Mouse (Mus musculus) limb, embryonic 10.5 days (tissue): ENCODE measurements around the gene Treml1. TPM values are rescaled to one million over a fixed set of nuclear protein-coding genes. Genes with fewer than 3 reads are reported as not detected.
A peak's percentile ranks its signal among the peaks of the same experiment; 100 is the strongest.
"Not testable (repeated sequence)": the region's sequence is repeated elsewhere in the genome, so short reads cannot be mapped to it uniquely, and the experiment has no call there.

Experiments
- DNase-seq: peaks from one replicate; pipeline ENCODE4 v3.0.0-alpha.2; 2017; ENCODE audit warnings: low spot score
- H3K27ac ChIP-seq: fragments of 300-500 bp; sonication (generic); 2 replicates; pipeline ENCODE4 v1.5.1; 2016; ENCODE audit warnings: mild to moderate bottlenecking
- H3K27me3 ChIP-seq: fragments of 300-500 bp; sonication (generic); 2 replicates; pipeline ENCODE4 v1.6.1; 2016; ENCODE audit warnings: low read depth, mild to moderate bottlenecking; ENCODE audit not compliant: poor library complexity, severe bottlenecking
- H3K36me3 ChIP-seq: fragments of 300-500 bp; sonication (generic); 2 replicates; pipeline ENCODE4 v1.6.1; 2016; ENCODE audit warnings: mild to moderate bottlenecking, moderate library complexity
- H3K4me1 ChIP-seq: fragments of 300-500 bp; sonication (generic); 2 replicates; pipeline ENCODE4 v1.6.1; 2016
- H3K4me3 ChIP-seq: fragments of 300-500 bp; sonication (generic); 2 replicates; pipeline ENCODE4 v1.5.1; 2016; ENCODE audit warnings: mild to moderate bottlenecking, moderate library complexity
- H3K9me3 ChIP-seq: fragments of 300-500 bp; sonication (generic); replicated peaks from 2 replicates; pipeline ENCODE4 v1.6.1; 2016; ENCODE audit warnings: mild to moderate bottlenecking
- WGBS: fragments of 180-500 bp; shearing (Covaris S2); methylation state at CpG from one replicate; pipeline ENCODE4 v1.1.7; 2016; 5-methylcytosine and 5-hydroxymethylcytosine counted together
- polyA plus RNA-seq: library from polyadenylated mRNA; unstranded; fragments of >200 nt; fragmentation: Nextera tagmentation; extraction: Ambion mirVana; gene quantifications from 2 replicates; pipeline ENCODE4 v1.2.1, GENCODE M21; 2016

Gene Treml1
- polyA plus RNA-seq, 1 experiment from 2014 or later: 1.8 TPM

DNA sequence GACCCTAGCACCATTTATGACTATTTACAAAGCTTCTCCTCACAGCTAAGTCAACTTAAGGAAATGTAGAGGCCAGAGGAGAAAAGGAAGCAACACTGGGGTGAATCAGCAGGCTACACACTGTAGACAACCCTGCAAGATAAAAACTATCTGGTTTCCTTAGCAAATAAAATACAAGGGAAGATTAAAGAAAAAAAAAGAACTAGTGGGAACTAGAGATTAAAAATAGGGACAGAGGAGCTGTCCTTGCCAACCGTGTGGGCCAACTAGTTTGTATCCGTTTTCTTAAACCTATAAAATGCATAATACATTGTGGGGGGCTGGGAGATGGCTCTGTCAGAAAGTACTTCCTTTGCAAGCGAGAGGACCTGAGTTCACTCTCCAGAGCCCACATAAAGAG, 17.8 kb upstream of the Treml1 start:
- no peak overlapping the region for H3K27ac ChIP-seq
- DNase-seq: no peak
- WGBS: 83% methylated on average over 3 of the region's 3 CpGs
- no peaks in the 10 kb centered on the region for H3K4me1 ChIP-seq
- H3K36me3 ChIP-seq: no peaks in the 10 kb centered on the region
- no peak overlapping the region for H3K4me3 ChIP-seq
- no peaks in the 10 kb centered on the region for H3K27me3 ChIP-seq
- no peaks in the 10 kb centered on the region for H3K9me3 ChIP-seq

DNA sequence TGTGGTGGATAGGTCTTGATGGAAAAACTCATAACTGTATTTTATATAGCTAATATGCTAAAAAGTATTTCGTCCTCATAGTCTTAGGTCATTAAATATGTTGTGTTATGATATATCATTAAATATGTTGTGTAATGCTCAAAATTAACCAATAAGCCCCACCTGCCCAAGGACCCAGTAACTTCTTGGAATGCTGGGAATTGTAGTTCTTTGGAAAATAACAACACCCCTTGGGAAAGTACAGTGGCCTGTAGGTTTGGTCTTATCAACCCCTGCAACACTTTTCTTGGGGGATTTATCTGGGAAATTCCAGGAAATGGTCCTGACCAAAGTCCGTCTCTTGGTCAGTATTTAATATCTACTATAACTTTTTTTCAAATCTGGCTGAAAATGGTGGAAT, 16.7 kb upstream of the Treml1 start:
- no peak for DNase-seq
- Histone ChIP-seq H3K9me3 (no peaks in the 10 kb centered on the region), H3K4me1 (no peaks in the 10 kb centered on the region), H3K27me3 (no peaks in the 10 kb centered on the region), H3K36me3 (no peaks in the 10 kb centered on the region), H3K27ac (no peak overlapping the region), H3K4me3 (no peak overlapping the region)
- WGBS: 86% methylated on average over 2 of the region's 2 CpGs

DNA sequence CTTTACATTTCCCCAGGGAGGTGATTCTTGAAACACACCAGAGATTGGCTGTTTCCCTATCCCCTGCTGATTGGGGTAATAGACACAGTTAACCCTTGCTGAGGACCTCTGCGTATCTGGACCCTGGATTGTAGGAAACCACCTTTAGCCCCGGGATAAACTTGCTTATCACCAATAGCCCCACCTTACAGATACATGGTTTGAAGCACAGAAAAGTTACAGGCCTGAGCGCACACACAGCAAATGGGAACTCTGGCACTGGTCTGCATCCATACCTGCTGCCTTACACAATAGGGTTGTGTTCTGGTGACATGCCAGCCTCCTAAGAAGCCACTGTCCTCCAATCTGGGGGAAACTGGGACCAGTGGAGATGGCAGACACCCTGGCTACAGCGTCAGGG, 13.9 kb upstream of the Treml1 start:
- Histone ChIP-seq H3K4me3 (no peak overlapping the region), H3K36me3 (no peaks in the 10 kb centered on the region), H3K4me1 (0 out of 2 replicates have a peak, but pooled peaks cover 1% of the 10 kb centered on the region), H3K27me3 (no peaks in the 10 kb centered on the region), H3K9me3 (no peaks in the 10 kb centered on the region), H3K27ac (no peak overlapping the region)
- 85% methylated on average over 4 of the region's 4 CpGs for WGBS
- DNase-seq: no peak

DNA sequence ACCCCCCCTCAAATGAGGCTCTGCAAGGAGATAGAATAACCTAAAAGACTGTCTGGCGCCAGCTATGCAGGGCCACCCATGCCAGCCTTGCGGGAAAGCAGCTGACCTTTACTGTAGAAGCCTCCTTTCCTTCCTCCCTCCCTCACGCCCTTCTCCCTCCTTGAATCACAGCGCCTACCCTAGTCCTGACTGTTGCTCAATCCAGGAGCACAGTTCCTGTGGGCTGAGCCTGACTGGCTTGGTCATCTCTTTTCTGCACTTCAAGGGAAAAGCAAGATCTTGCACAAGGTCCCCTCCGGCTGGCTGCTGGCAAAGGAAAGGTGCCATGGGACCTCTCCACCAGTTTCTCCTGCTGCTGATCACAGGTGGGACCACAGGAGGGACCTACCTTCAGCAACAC, 13.5 kb upstream of the Treml1 start, which contains the start of gene Trem2:
Gene Trem2, plus strand, starts transcription at position 171 of the 400 bp plus-strand sequence.
- DNase-seq: no peak
- H3K27ac ChIP-seq: 0 out of 2 replicates have a peak within 1 kb of the TSS, but pooled peaks have one; percentile 17
- H3K4me1 ChIP-seq: 0 out of 2 replicates have a peak, but pooled peaks cover 2% of the 10 kb centered on the region
- H3K9me3 ChIP-seq: no peaks in the 10 kb centered on the region
- H3K36me3 ChIP-seq: no peaks in the 10 kb centered on the region
- no peaks in the 10 kb centered on the region for H3K27me3 ChIP-seq
- 76% methylated on average over 5 of the region's 5 CpGs for WGBS
- H3K4me3 ChIP-seq: no peak within 1 kb of the TSS

DNA sequence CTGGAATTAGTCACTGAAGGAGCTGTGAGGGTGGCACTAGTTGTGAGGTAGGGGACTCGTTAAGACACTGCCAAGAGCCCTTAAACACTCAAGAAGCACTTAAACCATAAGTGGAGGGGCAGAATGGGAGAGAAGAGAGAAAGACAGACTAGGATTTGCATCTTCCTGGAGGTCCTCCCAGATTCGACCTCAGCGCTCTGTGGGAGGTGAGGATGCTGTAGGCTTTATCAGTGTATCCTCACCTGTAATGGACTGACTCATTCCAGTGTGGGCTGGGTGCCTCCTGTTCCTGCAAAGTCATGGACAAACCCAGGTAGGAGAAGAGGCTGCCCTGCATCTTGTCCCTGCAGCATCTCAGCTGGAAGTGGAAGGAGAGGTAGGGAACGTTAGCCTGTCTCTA, 12.9 kb upstream of the Treml1 start:
- H3K36me3 ChIP-seq: no peaks in the 10 kb centered on the region
- no peak overlapping the region for H3K4me3 ChIP-seq
- DNase-seq: no peak
- 72% methylated on average over 4 of the region's 4 CpGs for WGBS
- 0 out of 2 replicates have a peak, but pooled peaks cover 2% of the 10 kb centered on the region for H3K4me1 ChIP-seq
- no peaks in the 10 kb centered on the region for H3K27me3 ChIP-seq
- H3K27ac ChIP-seq: 0 out of 2 replicates have a peak overlapping the region, but pooled peaks have one; percentile 17
- H3K9me3 ChIP-seq: no peaks in the 10 kb centered on the region

DNA sequence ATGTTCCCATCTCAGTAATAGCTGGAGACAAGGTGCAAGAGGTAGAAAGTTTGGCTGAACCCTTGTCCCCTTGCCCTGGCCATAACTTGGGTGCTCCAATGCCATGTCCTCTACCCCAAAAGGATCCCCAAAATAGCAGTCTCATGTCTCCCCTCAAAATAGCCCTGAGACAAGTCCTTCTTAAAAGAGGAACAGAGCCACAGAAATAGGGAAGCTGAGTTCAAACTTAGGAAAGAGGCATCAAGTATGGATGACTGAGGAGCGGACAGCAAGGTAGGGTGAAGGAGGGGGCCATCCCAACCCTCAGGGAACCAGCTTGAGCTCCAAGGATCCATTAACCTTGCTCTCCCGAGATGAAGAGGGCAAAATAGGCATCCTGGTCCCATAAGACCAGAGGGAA, 12.4 kb upstream of the Treml1 start:
- H3K4me3 ChIP-seq: no peak overlapping the region
- H3K27ac ChIP-seq: no peak overlapping the region
- no peaks in the 10 kb centered on the region for H3K27me3 ChIP-seq
- H3K36me3 ChIP-seq: no peaks in the 10 kb centered on the region
- H3K9me3 ChIP-seq: no peaks in the 10 kb centered on the region
- H3K4me1 ChIP-seq: 0 out of 2 replicates have a peak, but pooled peaks cover 2% of the 10 kb centered on the region
- WGBS: 80% methylated on average over 2 of the region's 2 CpGs
- DNase-seq: no peak

DNA sequence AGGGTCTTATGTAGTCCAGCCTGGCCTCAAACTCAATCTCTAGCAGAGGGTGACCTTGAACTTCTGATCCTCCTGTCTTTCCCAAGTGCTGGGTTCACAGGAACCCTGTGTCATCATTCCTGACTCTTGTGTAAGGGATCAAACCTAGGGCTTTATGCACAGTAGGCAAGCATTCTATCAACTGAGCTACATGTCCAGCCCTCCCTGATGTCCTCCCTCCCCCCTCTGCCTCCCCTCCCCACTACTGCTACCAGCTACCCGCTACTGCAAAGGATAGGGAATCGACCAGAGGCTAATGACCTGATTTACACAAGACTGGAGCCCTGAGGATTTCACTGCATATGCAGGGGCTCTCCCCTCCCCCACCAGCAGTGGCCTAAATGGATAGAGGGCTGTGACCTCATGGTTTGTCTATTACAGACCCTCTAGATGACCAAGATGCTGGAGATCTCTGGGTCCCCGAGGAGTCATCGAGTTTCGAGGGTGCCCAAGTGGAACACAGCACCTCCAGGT, 9.0 kb upstream of the Treml1 start:
- Histone ChIP-seq H3K4me1 (0 out of 2 replicates have a peak, but pooled peaks cover 2% of the 10 kb centered on the region), H3K27ac (no peak overlapping the region), H3K36me3 (no peaks in the 10 kb centered on the region), H3K4me3 (no peak overlapping the region), H3K27me3 (no peaks in the 10 kb centered on the region), H3K9me3 (no peaks in the 10 kb centered on the region)
- no peak for DNase-seq
- WGBS: 85% methylated on average over 5 of the region's 5 CpGs

DNA sequence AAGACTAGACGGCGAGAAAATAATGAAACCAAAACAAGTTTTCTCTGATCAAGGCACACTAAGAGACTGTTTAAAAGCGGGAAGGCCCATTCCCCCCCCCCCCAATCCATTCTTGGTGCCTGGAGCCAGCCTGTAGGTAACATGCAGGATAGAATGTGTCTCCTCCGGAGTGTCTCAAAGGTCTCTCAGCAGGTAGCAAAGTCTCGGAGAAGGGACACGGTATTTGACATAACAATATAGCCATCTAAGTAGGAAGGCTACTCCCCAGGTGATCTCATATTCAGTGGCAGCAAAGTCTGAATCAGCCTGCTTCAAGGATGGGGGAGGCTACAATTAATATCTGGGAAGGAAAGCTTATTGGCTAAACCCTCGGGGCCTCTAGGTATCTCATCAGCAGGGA, 6.7 kb upstream of the Treml1 start:
- H3K36me3 ChIP-seq, H3K27ac ChIP-seq, H3K4me3 ChIP-seq, H3K9me3 ChIP-seq, H3K27me3 ChIP-seq, H3K4me1 ChIP-seq, DNase-seq: not testable (repeated sequence)
- WGBS: 87% methylated on average over 7 of the region's 7 CpGs

DNA sequence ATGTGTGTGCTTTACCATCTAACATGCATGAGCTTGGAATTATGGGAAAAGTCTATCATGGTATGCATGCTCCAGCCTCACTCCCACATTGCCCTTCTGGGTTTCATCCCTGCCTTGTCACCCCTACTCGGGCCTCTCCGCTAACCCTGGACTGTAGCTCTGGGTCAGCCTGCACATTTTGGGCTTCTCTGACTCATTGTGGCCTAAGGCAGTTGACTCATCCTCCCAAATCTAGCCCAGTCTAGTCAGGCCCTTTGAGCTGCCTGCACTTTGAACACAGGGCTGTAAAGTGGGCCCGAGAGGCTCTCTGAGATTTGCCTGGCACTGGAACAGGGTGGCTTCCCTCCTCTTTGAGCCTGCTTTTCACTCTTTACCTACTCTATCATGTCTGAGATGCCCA, 3.9 kb upstream of the Treml1 start:
- H3K4me1 ChIP-seq: 0 out of 2 replicates have a peak, but pooled peaks cover 1% of the 10 kb centered on the region
- DNase-seq: no peak
- WGBS: 93% methylated on average over 3 of the region's 3 CpGs

DNA sequence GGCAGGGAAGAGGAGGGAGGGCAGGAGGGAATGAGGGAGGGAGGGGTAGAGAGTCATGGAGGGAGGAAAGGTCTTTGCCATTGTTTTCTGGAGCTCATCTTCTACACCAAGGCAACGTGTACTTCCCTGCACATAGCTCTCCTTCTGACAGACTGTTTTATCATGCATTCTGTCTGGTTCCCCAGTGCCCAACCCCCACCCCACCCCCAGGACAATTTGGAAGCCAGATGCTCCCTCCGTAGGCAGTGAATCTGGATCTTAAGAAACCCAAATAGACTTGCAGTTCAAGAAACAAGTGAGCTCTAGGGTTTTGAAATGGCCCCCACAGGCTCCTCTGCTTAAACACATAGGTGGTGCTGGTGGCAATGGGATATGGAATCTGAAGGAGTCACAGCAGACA, 1.8 kb upstream of the Treml1 start:
- Histone ChIP-seq H3K4me1 (no peaks in the 10 kb centered on the region), H3K4me3 (no peak overlapping the region), H3K27me3 (no peaks in the 10 kb centered on the region), H3K27ac (no peak overlapping the region), H3K9me3 (no peaks in the 10 kb centered on the region), H3K36me3 (no peaks in the 10 kb centered on the region)
- DNase-seq: no peak
- WGBS: 66% methylated on average over 2 of the region's 2 CpGs

More for the DNA sequence above, 3.9 kb upstream of the Treml1 start:
- Histone ChIP-seq H3K27me3 (no peaks in the 10 kb centered on the region), H3K27ac (no peak overlapping the region), H3K9me3 (no peaks in the 10 kb centered on the region), H3K36me3 (no peaks in the 10 kb centered on the region), H3K4me3 (no peak overlapping the region)

DNA sequence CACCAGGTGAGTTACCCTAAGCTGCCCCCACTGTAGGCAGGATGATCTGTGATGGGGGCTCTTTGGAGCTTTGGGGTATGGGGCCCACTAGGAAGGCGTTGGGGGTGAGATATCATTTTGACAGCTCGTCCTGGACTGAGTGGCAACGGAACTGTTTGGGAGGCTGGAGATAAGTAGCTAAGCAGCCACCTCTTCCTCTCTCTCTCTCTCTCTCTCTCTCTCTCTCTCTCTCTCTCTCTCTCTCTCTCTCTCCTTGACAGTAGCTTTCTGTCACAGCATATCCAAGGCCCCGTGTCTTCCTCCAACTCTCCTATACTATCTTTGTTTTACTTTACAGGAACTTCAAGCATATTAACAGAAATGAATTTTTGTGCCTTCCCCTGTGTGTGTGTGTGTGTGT, 746 bp downstream of the Treml1 start:
- H3K4me3 ChIP-seq: no peak overlapping the region
- DNase-seq: no peak
- no peak overlapping the region for H3K27ac ChIP-seq
- H3K27me3 ChIP-seq: no peaks in the 10 kb centered on the region
- H3K36me3 ChIP-seq: no peaks in the 10 kb centered on the region
- H3K9me3 ChIP-seq: no peaks in the 10 kb centered on the region
- WGBS: 72% methylated on average over 4 of the region's 4 CpGs
- no peaks in the 10 kb centered on the region for H3K4me1 ChIP-seq

DNA sequence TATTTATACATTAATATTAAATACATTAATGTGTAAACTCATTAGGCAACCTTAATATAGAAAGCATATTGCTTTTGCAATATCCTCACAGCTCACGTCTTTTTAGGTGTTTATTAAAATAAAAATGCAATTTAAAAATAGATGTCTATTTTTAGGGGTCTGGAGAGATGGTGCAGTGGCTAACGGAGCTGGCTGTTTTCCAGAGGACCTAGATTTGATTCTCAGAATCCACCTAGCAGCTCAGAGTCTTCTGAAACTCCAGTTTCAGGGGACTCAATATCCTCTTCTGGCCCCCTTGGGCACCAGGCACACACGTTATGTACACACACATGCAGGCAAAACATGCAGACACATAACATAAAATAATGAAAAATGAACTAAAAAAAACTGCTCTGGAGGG, 2.6 kb downstream of the Treml1 start:
- H3K9me3 ChIP-seq: no peaks in the 10 kb centered on the region
- H3K27ac ChIP-seq: no peak overlapping the region
- no peak for DNase-seq
- H3K36me3 ChIP-seq: no peaks in the 10 kb centered on the region
- H3K27me3 ChIP-seq: no peaks in the 10 kb centered on the region
- H3K4me3 ChIP-seq: no peak overlapping the region
- WGBS: 88% methylated on average over 3 of the region's 3 CpGs
- no peaks in the 10 kb centered on the region for H3K4me1 ChIP-seq

DNA sequence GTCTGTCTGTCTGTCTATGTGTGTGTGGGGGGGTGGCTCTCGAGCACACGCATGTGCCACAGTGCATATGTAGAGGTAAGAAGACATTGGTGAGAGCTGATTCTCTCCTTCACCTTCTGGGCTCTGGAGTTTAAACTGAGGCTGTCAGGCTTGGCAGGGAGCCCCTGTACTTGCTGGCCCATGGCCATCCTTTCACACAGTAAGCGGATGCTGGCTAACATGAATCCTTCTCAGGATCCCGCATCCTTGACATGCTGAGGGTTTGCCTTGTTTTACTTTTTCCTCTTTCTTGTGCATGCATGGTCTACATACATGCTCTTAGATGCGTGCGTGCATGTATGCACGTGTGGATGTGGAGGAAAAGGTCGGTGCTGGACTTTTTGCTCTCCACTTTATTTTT, 3.2 kb downstream of the Treml1 start:
- Histone ChIP-seq H3K4me1 (no peaks in the 10 kb centered on the region), H3K27me3 (no peaks in the 10 kb centered on the region), H3K9me3 (no peaks in the 10 kb centered on the region), H3K36me3 (no peaks in the 10 kb centered on the region), H3K27ac (no peak overlapping the region), H3K4me3 (no peak overlapping the region)
- WGBS: 91% methylated on average over 8 of the region's 8 CpGs
- no peak for DNase-seq

DNA sequence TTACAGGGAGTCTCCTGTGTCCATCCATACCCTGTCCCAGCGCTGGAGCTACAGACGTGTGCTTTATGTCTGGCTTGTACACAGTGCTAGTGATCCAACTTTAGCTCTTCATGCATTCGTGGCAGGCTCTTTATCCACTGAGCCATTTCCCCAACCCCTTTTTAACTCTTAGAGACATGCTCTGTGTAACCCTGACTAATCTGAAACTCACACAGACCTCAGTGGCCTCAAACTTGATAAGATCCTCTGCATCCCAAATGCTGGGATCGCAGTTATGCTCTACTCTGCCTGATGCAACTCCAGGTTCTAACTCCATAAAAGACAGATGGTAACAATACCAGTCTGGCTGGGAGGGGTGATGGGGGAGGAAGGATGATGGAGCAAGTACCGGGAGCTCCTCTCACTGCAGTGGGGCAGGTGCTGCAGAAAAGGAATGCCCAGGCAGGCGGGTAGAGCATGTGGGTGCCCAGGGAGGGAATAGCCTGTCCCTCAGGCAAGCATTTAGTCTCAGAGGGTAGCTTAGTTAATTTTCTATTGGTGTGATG, 3.8 kb downstream of the Treml1 start:
- no peak for DNase-seq
- WGBS: 85% methylated on average over 6 of the region's 6 CpGs
- Histone ChIP-seq H3K27ac (no peak overlapping the region), H3K36me3 (no peaks in the 10 kb centered on the region), H3K4me1 (no peaks in the 10 kb centered on the region), H3K27me3 (no peaks in the 10 kb centered on the region), H3K4me3 (no peak overlapping the region), H3K9me3 (no peaks in the 10 kb centered on the region)
